Mouse (Mus musculus) liver, embryonic 14.5 days (tissue): ENCODE measurements around the gene Hrh1. TPM values are rescaled to one million over a fixed set of nuclear protein-coding genes. Genes with fewer than 3 reads are reported as not detected.

ENCODE experiments used
- ATAC-seq: fragments of 200-750 bp; cut with Nextera tagmentation; 2 replicates; pipeline ENCODE4 v1.8.0; 2017; ENCODE audit warnings: moderate number of reproducible peaks, mild to moderate bottlenecking, moderate library complexity; ENCODE audit not compliant: insufficient read depth
- DNase-seq, 3 experiments: peaks; one replicate each; pipeline ENCODE4 v3.0.0-alpha.2; 2012 to 2013; ENCODE audit warnings: low read depth in 3 of 3, low spot score in 3 of 3
- H3K27ac ChIP-seq: fragments of 300-500 bp; sonication (generic); 2 replicates; pipeline ENCODE4 v1.5.1; 2014; ENCODE audit warnings: moderate library complexity, mild to moderate bottlenecking, control low read depth, inconsistent platforms
- H3K27me3 ChIP-seq: fragments of 300-500 bp; sonication (generic); 2 replicates; pipeline ENCODE4 v1.6.1; 2014; ENCODE audit warnings: mild to moderate bottlenecking, low read length, moderate library complexity; ENCODE audit not compliant: control insufficient read depth, insufficient read depth
- H3K36me3 ChIP-seq: fragments of 300-500 bp; sonication (generic); replicated peaks from 2 replicates; pipeline ENCODE4 v1.6.1; 2014; ENCODE audit warnings: low read depth; ENCODE audit not compliant: control insufficient read depth, insufficient read depth
- H3K4me1 ChIP-seq, 2 experiments: fragments of 200-500 bp in 1 of 2; fragments of 300-500 bp in 1 of 2; sonication (generic) in 1 of 2; replicated peaks; 2 replicates each; pipeline ENCODE4 v1.6.1; 2012 to 2014; ENCODE audit warnings: antibody characterized with exemption in 1 of 2, inconsistent platforms in 1 of 2, low read length in 1 of 2; ENCODE audit not compliant: control insufficient read depth in 2 of 2, insufficient read depth in 2 of 2
- H3K4me2 ChIP-seq: fragments of 300-500 bp; sonication (generic); 2 replicates; pipeline ENCODE4 v1.6.1; 2014; ENCODE audit warnings: low read depth, mild to moderate bottlenecking, control low read depth, moderate library complexity
- H3K4me3 ChIP-seq, 2 experiments: fragments of 200-500 bp in 1 of 2; fragments of 300-500 bp in 1 of 2; sonication (generic) in 1 of 2; 2 replicates each; pipeline ENCODE4 v1.5.1; 2012 to 2014; ENCODE audit warnings: low read depth in 2 of 2, low read length in 2 of 2, mild to moderate bottlenecking in 2 of 2, control low read depth in 1 of 2, inconsistent platforms in 1 of 2, moderate library complexity in 1 of 2; ENCODE audit not compliant: insufficient read depth in 1 of 2
- H3K9ac ChIP-seq: fragments of 300-500 bp; sonication (generic); replicated peaks from 2 replicates; pipeline ENCODE4 v1.6.1; 2014; ENCODE audit warnings: mild to moderate bottlenecking, control low read depth, moderate library complexity
- H3K9me3 ChIP-seq: fragments of 300-500 bp; sonication (generic); 2 replicates; pipeline ENCODE4 v1.6.1; 2016; ENCODE audit warnings: low read length, mixed read lengths; ENCODE audit not compliant: control insufficient read depth
- CTCF ChIP-seq: IDR thresholded peaks from 2 replicates; pipeline ENCODE4 v1.5.1; 2016; ENCODE audit warnings: antibody characterized with exemption, low read depth, control low read depth
- EP300 ChIP-seq: IDR thresholded peaks from 2 replicates; pipeline ENCODE4 v1.6.1; 2016; ENCODE audit warnings: antibody characterized with exemption, low read depth
- WGBS: fragments of 180-500 bp; shearing (Covaris S2); extraction: QIAGEN DNeasy Blood & Tissue Kit; methylation state at CpG from one replicate; pipeline ENCODE4 v1.1.7; 2014; ENCODE audit not compliant: insufficient replicate concordance; 5-methylcytosine and 5-hydroxymethylcytosine counted together
- polyA plus RNA-seq, 2 experiments: library from polyadenylated mRNA; depleted of rRNA in 1 of 2; stranded (reverse) in 1 of 2; unstranded in 1 of 2; fragments of >200 nt; fragmentation: Nextera tagmentation in 1 of 2; extraction: Ambion mirVana in 1 of 2; gene quantifications; 2 replicates each; pipeline versions ENCODE4 v1.2.1 to v1.2.3; 2012 to 2014

Hrh1 gene
- polyA plus RNA-seq, 2 experiments = 0.06 TPM; not detected in 1

- no peak for TF ChIP-seq CTCF
- no peak for TF ChIP-seq EP300
- no peak for ATAC-seq
- no peak for DNase-seq
Measured at GRCm38 (mm10) chr6:114421061-114421460, 23.3 kb downstream of the Hrh1 start.

GRCm38 (mm10) chr6:114423051-114423676, 25.4 kb downstream of the Hrh1 start:
- ATAC-seq = no peak
- Histone ChIP-seq H3K9ac (no peak overlapping the region), H3K27ac (no peak overlapping the region), H3K27me3 (no peaks in the 10 kb centered on the region), H3K4me2 (no peak overlapping the region), H3K9me3 (no peaks in the 10 kb centered on the region), H3K36me3 (no peaks in the 10 kb centered on the region), H3K4me3 (no peak overlapping the region), H3K4me1 (no peaks in the 10 kb centered on the region)
- no peak for DNase-seq
- TF ChIP-seq EP300 = no peak
- TF ChIP-seq CTCF = no peak
- WGBS = 46% methylated on average over 9 of the region's 9 CpGs

More at GRCm38 (mm10) chr6:114421061-114421460, 23.3 kb downstream of the Hrh1 start:
- no peak overlapping the region for H3K27ac ChIP-seq
- H3K4me1 ChIP-seq = no peaks in the 10 kb centered on the region
- H3K9ac ChIP-seq = no peak overlapping the region
- no peaks in the 10 kb centered on the region for H3K36me3 ChIP-seq
- H3K4me3 ChIP-seq = no peak overlapping the region
- no peak overlapping the region for H3K4me2 ChIP-seq
- H3K27me3 ChIP-seq = no peaks in the 10 kb centered on the region
- no peaks in the 10 kb centered on the region for H3K9me3 ChIP-seq

- no peak overlapping the region for H3K9ac ChIP-seq
- H3K36me3 ChIP-seq = no peaks in the 10 kb centered on the region
- ATAC-seq (no peak), DNase-seq (no peak)
- TF ChIP-seq EP300 (no peak), CTCF (no peak)
- WGBS = 27% methylated on average over 5 of the region's 5 CpGs
- H3K4me2 ChIP-seq = no peak overlapping the region
- H3K9me3 ChIP-seq = no peaks in the 10 kb centered on the region
- no peaks in the 10 kb centered on the region for H3K4me1 ChIP-seq
- H3K4me3 ChIP-seq = no peak overlapping the region
- H3K27ac ChIP-seq = no peak overlapping the region
- H3K27me3 ChIP-seq = no peaks in the 10 kb centered on the region
Measured at GRCm38 (mm10) chr6:114425343-114425742, 27.6 kb downstream of the Hrh1 start.

GRCm38 (mm10) chr6:114427641-114428040, 29.9 kb downstream of the Hrh1 start:
- DNase-seq (no peak), ATAC-seq (no peak)
- no peaks in the 10 kb centered on the region for H3K4me1 ChIP-seq
- no peak overlapping the region for H3K4me3 ChIP-seq
- no peaks in the 10 kb centered on the region for H3K27me3 ChIP-seq
- 77% methylated on average over 13 of the region's 13 CpGs for WGBS
- no peaks in the 10 kb centered on the region for H3K36me3 ChIP-seq
- no peak for TF ChIP-seq CTCF
- TF ChIP-seq EP300 = no peak
- H3K27ac ChIP-seq = no peak overlapping the region
- H3K4me2 ChIP-seq = no peak overlapping the region
- no peak overlapping the region for H3K9ac ChIP-seq
- H3K9me3 ChIP-seq = no peaks in the 10 kb centered on the region

GRCm38 (mm10) chr6:114428831-114429230, 31.1 kb downstream of the Hrh1 start:
- no peak for TF ChIP-seq CTCF
- TF ChIP-seq EP300 = no peak
- no peak for DNase-seq

More at GRCm38 (mm10) chr6:114428831-114429230, 31.1 kb downstream of the Hrh1 start:
- Histone ChIP-seq H3K27ac (no peak overlapping the region), H3K9ac (no peak overlapping the region), H3K36me3 (no peaks in the 10 kb centered on the region), H3K4me2 (no peak overlapping the region), H3K4me3 (no peak overlapping the region), H3K9me3 (no peaks in the 10 kb centered on the region), H3K27me3 (no peaks in the 10 kb centered on the region), H3K4me1 (no peaks in the 10 kb centered on the region)
- WGBS = 47% methylated on average over 16 of the region's 16 CpGs
- no peak for ATAC-seq
